ENCODE assay signal across 25 mouse cellular contexts in the genomic region with DNA sequence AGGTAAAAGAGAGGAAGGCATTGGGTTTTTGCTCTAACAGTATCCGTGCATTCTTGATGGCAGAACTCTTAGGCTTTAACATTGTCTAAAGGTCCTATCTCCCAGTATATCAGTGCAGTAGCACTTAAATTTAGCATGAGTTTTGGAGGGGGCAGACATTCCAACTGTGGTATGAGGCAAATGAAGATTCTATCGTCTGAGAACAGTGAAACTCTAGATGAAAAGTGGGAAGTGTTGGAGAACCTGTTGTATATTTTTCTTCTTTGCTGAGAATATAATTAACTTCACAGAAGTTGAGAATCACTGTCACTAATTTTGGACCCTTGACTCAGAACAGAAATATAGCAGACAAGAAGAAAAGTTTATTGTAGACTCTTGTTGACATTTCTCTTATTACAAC.
"Had no signal": no experiment of that assay in that cellular context is flagged by ENCODE, and none has a peak within 500 bp of the region (broad histone marks: within the 10 kb centered on the region; RNA-seq: fewer than 3 reads in every experiment).

No protein-coding gene starts in this region.

- DNase-seq: gastrocnemius, postnatal 14 days; gastrocnemius, postnatal 36 days; heart, adult 11 months; heart, adult 2 months; heart, postnatal 14 days; heart, postnatal 36 days; kidney, adult 18-20 months; kidney, adult 8-10 months; kidney, postnatal 10 days; kidney, postnatal 25 days; kidney, postnatal 4 days; liver; liver, embryonic 13.5 days had no signal

- H3K27ac ChIP-seq: heart, adult 2 months; heart, embryonic 13.5 days; heart, embryonic 15.5 days; hindbrain, embryonic 13.5 days; intestine, embryonic 15.5 days; layer of hippocampus, adult 2 months; left cerebral cortex, adult 2 months; limb, embryonic 10.5 days; limb, embryonic 12.5 days; liver, embryonic 13.5 days; liver, embryonic 15.5 days had no signal

- H3K4me1 ChIP-seq: heart, embryonic 15.5 days; hindbrain, embryonic 13.5 days; intestine, embryonic 15.5 days; liver, embryonic 13.5 days; liver, embryonic 15.5 days had no signal

- H3K4me3 ChIP-seq: heart, adult 2 months; heart, embryonic 13.5 days; heart, embryonic 15.5 days; hindbrain, embryonic 13.5 days; intestine, embryonic 15.5 days; layer of hippocampus, adult 2 months; left cerebral cortex, adult 2 months; limb, embryonic 10.5 days; limb, embryonic 12.5 days; liver, embryonic 13.5 days; liver, embryonic 15.5 days had no signal

- ATAC-seq: hindbrain, embryonic 16.5 days; inflammation-experienced regulatory T-cells, adult 6 months; intestine, embryonic 15.5 days; intestine, postnatal 0 days had no signal
